Mouse (Mus musculus): ENCODE data around the gene Gm11032.

GRCm38 (mm10) chr11:4602691-4603441 is 17.0 kb upstream of the Gm11032 start:
- TF ChIP-seq POLR2A (IDR thresholded peaks at IDR 0.05; ENCODE audit: insufficient read depth, low read length) (no peak), CTCF (IDR thresholded peaks at IDR 0.05; ENCODE audit: low read depth, low read length) (no peak)
